Mouse (Mus musculus): ENCODE results near the gene Gm45208.

The Gm45208 gene

GRCm38 (mm10) chrX:7772766-7773165 is 50.7 kb downstream of the Gm45208 start:
- ATAC-seq (ENCODE audit: low TSS enrichment) = no peak

GRCm38 (mm10) chrX:7775501-7776205 is 53.6 kb downstream of the Gm45208 start:
- no peak for ATAC-seq (ENCODE audit: low TSS enrichment)

- peak; percentile 79 for ATAC-seq (ENCODE audit: low TSS enrichment)
Observed at GRCm38 (mm10) chrX:7776329-7777082, 54.5 kb downstream of the Gm45208 start.

- no peak for ATAC-seq (ENCODE audit: low TSS enrichment)
Observed at GRCm38 (mm10) chrX:7778450-7779244, 56.6 kb downstream of the Gm45208 start.

- no peak for ATAC-seq (ENCODE audit: low TSS enrichment)
Observed at GRCm38 (mm10) chrX:7779294-7779693, 57.2 kb downstream of the Gm45208 start.
